Mouse (Mus musculus) ovary, postnatal 36 days (tissue): ENCODE measurements around the gene Scfd2.

Source experiments
- DNase-seq: peaks from one replicate; pipeline ENCODE4 v3.0.0; 2022; ENCODE audit warnings: low spot score, mixed read lengths

Scfd2 gene

GRCm38 (mm10) chr5:74311200-74311825 is 220.2 kb downstream of the Scfd2 start:
- peak; percentile 26 for DNase-seq

GRCm38 (mm10) chr5:74310101-74310500 is 221.5 kb downstream of the Scfd2 start:
- no peak for DNase-seq

GRCm38 (mm10) chr5:74307242-74307641 is 224.3 kb downstream of the Scfd2 start:
- DNase-seq: no peak

GRCm38 (mm10) chr5:74305533-74306189 is 225.9 kb downstream of the Scfd2 start:
- DNase-seq: no peak

- peak; percentile 61 for DNase-seq
Measured at GRCm38 (mm10) chr5:74304767-74305166, 226.8 kb downstream of the Scfd2 start.

GRCm38 (mm10) chr5:74302331-74302730 is 229.2 kb downstream of the Scfd2 start:
- DNase-seq: no peak

GRCm38 (mm10) chr5:74301443-74301842 is 230.1 kb downstream of the Scfd2 start:
- no peak for DNase-seq

GRCm38 (mm10) chr5:74300931-74301330 is 230.6 kb downstream of the Scfd2 start:
- no peak for DNase-seq

GRCm38 (mm10) chr5:74300140-74300539 is 231.4 kb downstream of the Scfd2 start:
- DNase-seq: no peak

GRCm38 (mm10) chr5:74297113-74297512 is 234.4 kb downstream of the Scfd2 start:
- no peak for DNase-seq

- DNase-seq: no peak
Measured at GRCm38 (mm10) chr5:74296096-74296495, 235.5 kb downstream of the Scfd2 start.

- no peak for DNase-seq
Measured at GRCm38 (mm10) chr5:74293513-74293912, 238.0 kb downstream of the Scfd2 start.

- DNase-seq: no peak
Measured at GRCm38 (mm10) chr5:74292050-74292449, 239.5 kb downstream of the Scfd2 start.

GRCm38 (mm10) chr5:74291575-74291974 is 240.0 kb downstream of the Scfd2 start:
- no peak for DNase-seq

GRCm38 (mm10) chr5:74289957-74290356 is 241.6 kb downstream of the Scfd2 start:
- DNase-seq: no peak

GRCm38 (mm10) chr5:74288206-74288605 is 243.4 kb downstream of the Scfd2 start:
- DNase-seq: no peak

- DNase-seq: no peak
Measured at GRCm38 (mm10) chr5:74286301-74286700, 245.3 kb downstream of the Scfd2 start.

GRCm38 (mm10) chr5:74285764-74286163 is 245.8 kb downstream of the Scfd2 start:
- no peak for DNase-seq

GRCm38 (mm10) chr5:74285289-74285688 is 246.3 kb downstream of the Scfd2 start:
- DNase-seq: no peak

GRCm38 (mm10) chr5:74283545-74283944 is 248.0 kb downstream of the Scfd2 start:
- peak; percentile 36 for DNase-seq

GRCm38 (mm10) chr5:74281480-74281879 is 250.1 kb downstream of the Scfd2 start:
- DNase-seq: no peak

- no peak for DNase-seq
Measured at GRCm38 (mm10) chr5:74279673-74280072, 251.9 kb downstream of the Scfd2 start.

- no peak for DNase-seq
Measured at GRCm38 (mm10) chr5:74278428-74278827, 253.1 kb downstream of the Scfd2 start.

GRCm38 (mm10) chr5:74277712-74278111 is 253.8 kb downstream of the Scfd2 start:
- DNase-seq: peak; percentile 83
